Mouse (Mus musculus) lung, adult 2 months (tissue): ENCODE measurements around the gene 3830417A13Rik.

Source experiments
- CTCF ChIP-seq: fragments of 200-500 bp; IDR thresholded peaks from 2 replicates; pipeline ENCODE4 v1.5.1; 2011; ENCODE audit warnings: mild to moderate bottlenecking, low read length, control low read depth; ENCODE audit not compliant: insufficient read depth
- POLR2A ChIP-seq: fragments of 200-500 bp; IDR thresholded peaks from 2 replicates; pipeline ENCODE4 v1.6.1; 2011; ENCODE audit warnings: low read depth, mild to moderate bottlenecking, control low read depth, low read length, borderline replicate concordance; ENCODE audit errors: extremely low read depth

GRCm38 (mm10) chrX:64152098-64152497, 21.2 kb upstream of the 3830417A13Rik start, which contains the start of gene Gm6760:
- no peak for TF ChIP-seq CTCF
- TF ChIP-seq POLR2A, result no peak
